Comparison of ENCODE assay signal across 8 mouse cellular contexts in genomic region chr10:127194428-127195327, GRCm38 (mm10). TPM values are rescaled to one million over a fixed set of nuclear protein-coding genes. Genes with fewer than 3 reads are reported as not detected.
A peak's percentile ranks its signal among the peaks of the same experiment; 100 is the strongest.
DNase-seq lines count a peak whose midpoint lies in the region; ATAC-seq lines count a peak whose summit lies in the region.

No protein-coding gene starts in this region.

- peak; percentile 49 for ATAC-seq in common myeloid progenitor, adult 5-6 weeks (replicated peaks; ENCODE audit: low read depth, poor library complexity, severe bottlenecking)
- ATAC-seq in liver, embryonic 13.5 days (ENCODE audit: low read depth), result peak; percentile 61
- ATAC-seq in neural tube, embryonic 11.5 days (ENCODE audit: insufficient read depth, low FRiP score, low TSS enrichment), result peak; percentile 42

- peak overlapping the region; percentile 95 for H3K9ac ChIP-seq in liver, embryonic 13.5 days
- H3K9ac ChIP-seq in neural tube, embryonic 11.5 days (ENCODE audit: low read length), result peak overlapping the region; percentile 89

- no peaks in the 10 kb centered on the region for H3K27me3 ChIP-seq in liver, embryonic 13.5 days
- H3K27me3 ChIP-seq in neural tube, embryonic 11.5 days (ENCODE audit: control insufficient read depth, insufficient read depth, low read length), result no peaks in the 10 kb centered on the region

- WGBS in liver, embryonic 13.5 days (ENCODE audit: insufficient replicate concordance), result 5% methylated on average over 22 of the region's 22 CpGs
- 23% methylated on average over 22 of the region's 22 CpGs for WGBS in neural tube, embryonic 11.5 days

- peak; percentile 19 to 38 for DNase-seq in thymus, postnatal 36 days
- no peak for DNase-seq in thymus, postnatal 25 days
- DNase-seq in gastrocnemius, postnatal 25 days, result peak; percentile 66
- peak; percentile 52 for DNase-seq in induced T-regulatory cell, adult 2 months (ENCODE audit: low read depth)
- DNase-seq in liver, embryonic 13.5 days, result no peak
- no peak for DNase-seq in neural tube, embryonic 11.5 days (ENCODE audit: low spot score)
- no peak for DNase-seq in c-Kit-positive CD71-positive TER-119-positive erythroid progenitor cells, embryonic 14.5 days (ENCODE audit: low spot score)

- H3K4me1 ChIP-seq in liver, embryonic 13.5 days (replicated peaks), result peaks cover 84% of the 10 kb centered on the region
- peaks cover 26% of the 10 kb centered on the region for H3K4me1 ChIP-seq in neural tube, embryonic 11.5 days (ENCODE audit: control insufficient read depth, insufficient read depth, low read length)

- peak overlapping the region; percentile 88 for H3K4me3 ChIP-seq in liver, embryonic 13.5 days (replicated peaks)
- peak overlapping the region; percentile 95 for H3K4me3 ChIP-seq in neural tube, embryonic 11.5 days (ENCODE audit: low read depth, low read length)

- peak overlapping the region; percentile 98 for H3K4me2 ChIP-seq in liver, embryonic 13.5 days
- peak overlapping the region; percentile 91 for H3K4me2 ChIP-seq in neural tube, embryonic 11.5 days (ENCODE audit: low read depth)

- peak overlapping the region; percentile 93 for H3K27ac ChIP-seq in liver, embryonic 13.5 days
- peak overlapping the region; percentile 88 for H3K27ac ChIP-seq in neural tube, embryonic 11.5 days (ENCODE audit: low read depth, low read length)

- H3K36me3 ChIP-seq in liver, embryonic 13.5 days, result peaks cover 37% of the 10 kb centered on the region
- H3K36me3 ChIP-seq in neural tube, embryonic 11.5 days (ENCODE audit: control insufficient read depth, insufficient read depth, low read length), result peaks cover 13% of the 10 kb centered on the region

- no peaks in the 10 kb centered on the region for H3K9me3 ChIP-seq in liver, embryonic 13.5 days (replicated peaks)
- H3K9me3 ChIP-seq in neural tube, embryonic 11.5 days (ENCODE audit: control insufficient read depth, low read length), result no peaks in the 10 kb centered on the region

RNA-seq across cellular contexts. Expression of gene Dtx3, which starts 0.8 kb away (rescaled TPM):
- total RNA-seq in common myeloid progenitor, adult 5-6 weeks (2017), result 29.7 and 36.7 TPM in 2 replicates
- 10 to 100 TPM; 18.9 to 19.6 TPM for total RNA-seq in gastrocnemius, postnatal 25 days (2021)
- 16.8 and 19.3 TPM in 2 replicates for polyA plus RNA-seq in liver, embryonic 13.5 days (2015; fragmentation: Nextera tagmentation; extraction: Ambion mirVana)
- 138 and 148 TPM in 2 replicates for polyA plus RNA-seq in neural tube, embryonic 11.5 days (2014; fragmentation: Nextera tagmentation; extraction: Ambion mirVana)

RNA-seq across cellular contexts. Expression of gene Arhgef25, which starts 4.8 kb away (rescaled TPM):
- 9.7 and 16.4 TPM in 2 replicates for total RNA-seq in common myeloid progenitor, adult 5-6 weeks (2017)
- 1 to 10 TPM; 8.7 to 9.3 TPM for total RNA-seq in gastrocnemius, postnatal 25 days (2021)
- 8.1 and 8.2 TPM in 2 replicates for polyA plus RNA-seq in liver, embryonic 13.5 days (2015; fragmentation: Nextera tagmentation; extraction: Ambion mirVana)
- 31.7 and 31.8 TPM in 2 replicates for polyA plus RNA-seq in neural tube, embryonic 11.5 days (2014; fragmentation: Nextera tagmentation; extraction: Ambion mirVana)

RNA-seq across cellular contexts. Expression of gene Slc26a10, which starts 14.2 kb away (rescaled TPM):
- 0.78 and 1.0 TPM in 2 replicates for total RNA-seq in common myeloid progenitor, adult 5-6 weeks (2017)
- total RNA-seq in gastrocnemius, postnatal 25 days (2021), result 1 to 10 TPM; 3.3 to 6.5 TPM
- polyA plus RNA-seq in liver, embryonic 13.5 days (2015; fragmentation: Nextera tagmentation; extraction: Ambion mirVana), result 1.8 and 2.1 TPM in 2 replicates
- 0.36 and 0.89 TPM in 2 replicates for polyA plus RNA-seq in neural tube, embryonic 11.5 days (2014; fragmentation: Nextera tagmentation; extraction: Ambion mirVana)

RNA-seq across cellular contexts. Expression of gene Pip4k2c, which starts 16.7 kb away (rescaled TPM):
- total RNA-seq in common myeloid progenitor, adult 5-6 weeks (2017), result 15.7 and 18.7 TPM in 2 replicates
- 1 to 10 TPM; 4.7 to 6.9 TPM for total RNA-seq in gastrocnemius, postnatal 25 days (2021)
- polyA plus RNA-seq in liver, embryonic 13.5 days (2015; fragmentation: Nextera tagmentation; extraction: Ambion mirVana), result 39.8 and 45.8 TPM in 2 replicates
- 15.4 and 16.4 TPM in 2 replicates for polyA plus RNA-seq in neural tube, embryonic 11.5 days (2014; fragmentation: Nextera tagmentation; extraction: Ambion mirVana)

RNA-seq across cellular contexts. Expression of gene B4galnt1, which starts 29.7 kb away (rescaled TPM):
- total RNA-seq in common myeloid progenitor, adult 5-6 weeks (2017), result 56.5 TPM in 2 replicates
- under 1 TPM; 0.78 to 1.00 TPM for total RNA-seq in gastrocnemius, postnatal 25 days (2021)
- polyA plus RNA-seq in liver, embryonic 13.5 days (2015; fragmentation: Nextera tagmentation; extraction: Ambion mirVana), result 9.3 and 11.0 TPM in 2 replicates
- 17.3 and 19.9 TPM in 2 replicates for polyA plus RNA-seq in neural tube, embryonic 11.5 days (2014; fragmentation: Nextera tagmentation; extraction: Ambion mirVana)

Comparison
In these comparisons a context has a peak if more than half of its experiments do, and no peak if none do; other contexts are left out.
1. DNase-seq: peak in thymus, postnatal 36 days (2 of 2), gastrocnemius, postnatal 25 days (single experiment) and induced T-regulatory cell, adult 2 months (single experiment); none in thymus, postnatal 25 days (single experiment), liver, embryonic 13.5 days (single experiment), neural tube, embryonic 11.5 days (single experiment) and c-Kit-positive CD71-positive TER-119-positive erythroid progenitor cells, embryonic 14.5 days (single experiment).
2. Peak in every context shown above with its lines, with median percentiles within 50 percentile points of each other: ATAC-seq.